Mouse (Mus musculus): Measurements from ENCODE around the gene Ccdc14. TPM values are rescaled to one million over a fixed set of nuclear protein-coding genes. Genes with fewer than 3 reads are reported as not detected.
"Not testable (repeated sequence)": the region's sequence is repeated elsewhere in the genome, so short reads cannot be mapped to it uniquely, and the experiment has no call there.

Ccdc14 gene
- polyA plus RNA-seq, 1 experiment from 2014 or later: 7.0 TPM

DNA sequence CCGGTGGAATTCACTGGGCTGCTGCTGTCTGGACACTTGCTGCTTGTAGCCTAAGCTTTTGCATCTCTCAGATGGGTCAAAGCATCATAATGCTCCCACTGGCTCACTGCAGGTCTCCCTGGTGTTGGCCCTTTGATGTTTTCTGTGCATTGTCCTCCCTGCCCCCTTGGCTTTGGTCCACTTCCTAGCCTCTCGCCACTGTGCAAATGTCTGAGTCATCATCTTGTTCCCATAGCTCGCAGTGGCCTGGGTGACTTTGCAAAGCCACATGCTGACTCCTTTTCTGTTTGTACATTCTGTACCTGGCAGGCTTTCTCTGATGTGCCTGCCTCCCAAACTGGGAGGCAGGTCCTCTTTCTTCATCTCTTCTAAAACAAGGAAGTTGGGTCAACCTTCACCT, 17.6 kb upstream of the Ccdc14 start:
- Histone ChIP-seq H3K4me3 (no peak overlapping the region), H3K27me3 (peaks cover 66% of the 10 kb centered on the region), H3K4me2 (replicated peaks) (no peak overlapping the region), H3K9ac (no peak overlapping the region), H3K4me1 (peaks cover 15% of the 10 kb centered on the region), H3K36me3 (no peaks in the 10 kb centered on the region), H3K9me3 (peaks cover 4% of the 10 kb centered on the region; the same call in 1 of the 2 replicates), H3K27ac (no peak overlapping the region)
- no peak for ATAC-seq (ENCODE audit: low FRiP score, low read depth)
- 72% methylated on average over 3 of the region's 3 CpGs for WGBS

DNA sequence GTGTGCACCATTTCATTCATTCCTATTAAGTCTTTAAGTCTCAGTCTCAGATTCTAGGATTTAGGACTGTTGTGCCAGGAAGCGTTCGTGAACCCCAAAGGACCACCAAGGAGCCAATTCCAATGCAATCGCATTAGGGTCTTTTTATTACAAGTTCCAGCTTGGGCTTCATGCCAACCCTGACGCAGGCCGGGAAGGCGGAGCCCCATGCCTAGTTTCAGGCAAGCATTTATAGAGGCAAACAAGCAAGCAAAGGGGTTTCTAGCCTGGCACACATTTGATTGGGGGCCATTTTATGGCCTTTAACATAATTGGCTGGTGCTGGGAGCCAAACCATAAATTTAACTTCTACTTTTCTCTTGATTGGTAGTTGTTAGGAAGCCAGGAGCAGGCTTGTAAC, 16.1 kb upstream of the Ccdc14 start:
- H3K4me2 ChIP-seq (replicated peaks): no peak overlapping the region
- no peak overlapping the region for H3K27ac ChIP-seq
- H3K9ac ChIP-seq: no peak overlapping the region
- WGBS: 39% methylated on average over 6 of the region's 6 CpGs
- peaks cover 15% of the 10 kb centered on the region for H3K4me1 ChIP-seq
- no peak overlapping the region for H3K4me3 ChIP-seq
- no peaks in the 10 kb centered on the region for H3K36me3 ChIP-seq
- ATAC-seq (ENCODE audit: low FRiP score, low read depth): peak; percentile 64; the same call in 1 of the 2 replicates
- peaks cover 56% of the 10 kb centered on the region for H3K27me3 ChIP-seq
- peaks cover 4% of the 10 kb centered on the region; the same call in 1 of the 2 replicates for H3K9me3 ChIP-seq

DNA sequence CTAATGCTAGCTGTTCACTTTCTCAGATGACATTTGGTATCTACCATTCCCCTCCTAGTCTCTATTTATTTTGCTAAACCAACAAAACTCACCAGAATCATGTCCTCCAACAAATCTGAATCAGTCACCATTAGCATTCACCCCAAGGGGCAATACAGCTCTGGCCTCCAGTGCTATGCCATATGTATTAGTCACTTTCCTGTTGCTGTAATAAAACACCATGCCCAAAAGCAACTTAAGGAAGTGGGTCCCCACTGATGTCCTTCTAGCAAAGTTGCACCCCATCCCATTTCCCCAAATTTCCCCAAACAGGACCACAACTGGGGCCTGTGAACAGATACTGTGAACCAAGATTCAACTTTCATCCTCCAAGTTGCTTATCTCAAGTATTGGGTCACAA, 8.6 kb upstream of the Ccdc14 start:
- Histone ChIP-seq H3K9ac (no peak overlapping the region), H3K27ac (no peak overlapping the region), H3K4me1 (no peaks in the 10 kb centered on the region), H3K36me3 (no peaks in the 10 kb centered on the region), H3K9me3 (no peaks in the 10 kb centered on the region), H3K27me3 (peaks cover 26% of the 10 kb centered on the region), H3K4me2 (replicated peaks) (no peak overlapping the region), H3K4me3 (no peak overlapping the region)
- ATAC-seq (ENCODE audit: low FRiP score, low read depth): no peak

DNA sequence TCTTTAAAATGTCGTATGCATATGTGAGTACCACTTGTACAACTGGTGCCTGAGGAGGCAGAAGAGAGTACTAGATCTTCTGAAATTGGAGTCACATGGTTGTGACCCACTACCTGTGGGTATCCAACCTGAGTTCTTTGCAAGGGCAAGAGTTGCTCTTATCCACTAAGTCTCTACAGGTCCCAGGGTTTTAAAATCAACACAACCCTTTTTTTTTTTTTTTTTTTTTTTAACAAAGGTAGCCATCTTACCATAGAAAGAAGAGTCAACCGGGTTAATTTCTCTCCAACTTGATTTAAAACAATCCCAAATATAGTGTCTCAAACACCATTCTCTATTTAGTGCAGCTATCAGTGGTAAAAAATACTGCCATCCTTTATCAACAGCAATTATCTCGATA, 537 bp upstream of the Ccdc14 start:
- 76% methylated on average over 3 of the region's 3 CpGs for WGBS
- no peak for ATAC-seq (ENCODE audit: low FRiP score, low read depth)

DNA sequence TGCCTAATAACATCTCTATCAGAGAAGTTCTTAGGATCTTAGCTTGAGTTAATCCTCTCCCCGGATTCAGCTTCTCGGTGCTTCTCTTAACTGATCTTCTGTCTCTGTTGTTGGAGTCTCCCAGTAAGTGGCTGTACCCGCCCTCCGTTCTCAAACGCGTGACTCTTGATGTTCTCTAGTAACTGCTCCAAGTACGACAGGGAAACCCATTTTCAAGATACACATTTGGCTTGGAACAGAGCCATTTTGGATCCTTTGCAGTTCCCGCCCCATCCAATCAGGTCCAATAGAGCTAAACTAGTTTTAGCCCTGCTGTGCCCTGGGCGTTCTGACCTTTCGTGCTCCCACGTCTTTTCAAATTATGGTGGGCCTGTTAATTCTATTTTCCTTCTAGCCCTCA, 740 bp downstream of the Ccdc14 start:
- Histone ChIP-seq H3K36me3 (no peaks in the 10 kb centered on the region), H3K9me3 (no peaks in the 10 kb centered on the region), H3K4me2 (replicated peaks) (peak overlapping the region; percentile 81), H3K4me3 (peak overlapping the region; percentile 71), H3K9ac (peak overlapping the region; percentile 77), H3K27ac (peak overlapping the region; percentile 69; the same call in 1 of the 2 replicates), H3K27me3 (no peaks in the 10 kb centered on the region), H3K4me1 (peaks cover 7% of the 10 kb centered on the region)
- ATAC-seq (ENCODE audit: low FRiP score, low read depth): no peak
- WGBS: 11% methylated on average over 11 of the region's 11 CpGs

More for the DNA sequence above, 537 bp upstream of the Ccdc14 start:
- H3K27me3 ChIP-seq: no peaks in the 10 kb centered on the region
- peak overlapping the region; percentile 81; the same call in 1 of the 2 replicates for H3K4me2 ChIP-seq (replicated peaks)
- peak overlapping the region; percentile 71 for H3K4me3 ChIP-seq
- H3K9me3 ChIP-seq: no peaks in the 10 kb centered on the region
- no peaks in the 10 kb centered on the region for H3K36me3 ChIP-seq
- H3K9ac ChIP-seq: no peak overlapping the region
- H3K4me1 ChIP-seq: peaks cover 7% of the 10 kb centered on the region
- H3K27ac ChIP-seq: no peak overlapping the region

DNA sequence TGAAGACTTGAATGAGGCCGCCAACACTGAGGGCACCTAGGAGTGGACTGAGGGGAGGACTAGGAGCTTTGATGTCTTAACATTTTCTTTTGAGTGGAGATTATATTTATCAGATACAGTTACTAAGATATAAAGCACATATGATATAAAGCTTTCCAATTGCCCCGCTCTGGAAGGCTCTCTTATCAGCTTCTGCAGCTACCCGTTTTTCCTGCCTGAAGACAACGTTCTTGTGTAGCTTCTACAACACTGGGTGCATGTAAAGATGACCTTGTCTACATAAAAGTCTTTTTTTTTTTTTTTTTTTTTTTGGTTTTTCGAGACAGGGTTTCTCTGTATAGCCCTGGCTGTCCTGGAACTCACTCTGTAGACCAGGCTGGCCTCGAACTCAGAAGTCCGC, 4.1 kb downstream of the Ccdc14 start:
- Histone ChIP-seq H3K36me3 (peaks cover 15% of the 10 kb centered on the region), H3K27me3 (no peaks in the 10 kb centered on the region), H3K27ac (no peak overlapping the region), H3K4me3 (no peak overlapping the region), H3K4me2 (replicated peaks) (no peak overlapping the region), H3K4me1 (peaks cover 7% of the 10 kb centered on the region), H3K9me3 (no peaks in the 10 kb centered on the region), H3K9ac (no peak overlapping the region)
- ATAC-seq (ENCODE audit: low FRiP score, low read depth): no peak
- WGBS: 94% methylated on average over 6 of the region's 7 CpGs

DNA sequence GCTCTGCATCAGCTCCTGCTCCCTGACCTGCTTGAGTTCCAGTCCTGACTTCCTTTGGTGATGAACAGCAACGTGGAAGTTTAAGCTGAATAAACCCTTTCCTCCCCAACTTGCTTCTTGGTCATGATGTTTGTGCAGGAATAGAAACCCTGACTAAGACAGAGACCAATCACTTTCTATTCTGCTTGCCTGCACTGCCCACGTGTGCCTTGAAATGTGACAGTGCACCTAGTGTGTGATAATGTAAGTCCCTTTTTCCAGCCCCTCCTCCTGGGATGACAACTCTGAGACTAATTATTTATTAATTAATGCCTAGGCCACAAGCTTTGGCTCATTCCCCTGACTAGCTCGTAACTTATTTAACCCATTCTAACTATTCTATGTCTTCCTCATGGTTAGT, 8.3 kb downstream of the Ccdc14 start:
- H3K4me2 ChIP-seq (replicated peaks); H3K4me1 ChIP-seq; H3K27me3 ChIP-seq; H3K27ac ChIP-seq; ATAC-seq (ENCODE audit: low FRiP score, low read depth); H3K4me3 ChIP-seq; H3K9ac ChIP-seq; H3K9me3 ChIP-seq: not testable (repeated sequence)
- peaks cover 15% of the 10 kb centered on the region for H3K36me3 ChIP-seq
- 62% methylated on average over 3 of the region's 3 CpGs for WGBS

DNA sequence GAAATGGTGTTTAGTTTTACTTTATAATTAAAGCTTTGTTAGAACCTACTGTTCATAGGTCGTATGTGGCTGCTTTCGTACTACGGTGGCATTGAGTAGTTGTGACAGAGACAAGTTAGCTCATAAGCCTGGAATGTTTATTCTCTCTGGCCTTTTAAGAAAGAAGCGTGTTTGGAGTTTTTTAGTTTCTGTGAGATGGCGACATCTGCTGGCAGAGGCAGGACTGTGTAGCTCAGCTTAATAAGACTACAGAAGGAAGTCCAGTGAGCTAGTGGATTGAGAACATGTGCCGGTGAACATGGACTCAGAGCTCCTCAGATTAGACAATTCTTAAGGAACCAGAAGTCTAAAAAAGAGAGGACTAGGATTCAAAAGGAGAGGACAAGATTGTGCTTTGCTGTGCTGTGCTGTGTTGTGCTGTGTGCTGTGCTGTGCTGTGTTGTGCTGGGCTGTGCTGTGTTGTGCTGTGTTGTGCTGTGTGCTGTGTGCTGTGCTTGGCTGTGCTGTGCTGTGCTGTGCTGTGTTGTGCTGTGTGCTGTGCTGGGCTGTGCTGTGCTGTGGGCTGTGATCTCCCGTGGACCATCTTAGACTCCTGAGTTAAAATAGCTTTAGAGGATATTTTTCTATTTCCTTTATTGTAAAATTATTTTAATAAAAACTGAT, 9.9 kb downstream of the Ccdc14 start:
- H3K27ac ChIP-seq: no peak overlapping the region
- no peaks in the 10 kb centered on the region for H3K27me3 ChIP-seq
- WGBS: 21% methylated on average over 7 of the region's 7 CpGs
- no peaks in the 10 kb centered on the region; the same call in 1 of the 2 replicates for H3K4me1 ChIP-seq
- H3K36me3 ChIP-seq: peaks cover 16% of the 10 kb centered on the region
- no peak overlapping the region for H3K4me2 ChIP-seq (replicated peaks)
- no peak overlapping the region for H3K4me3 ChIP-seq
- ATAC-seq (ENCODE audit: low FRiP score, low read depth): peak; percentile 77
- H3K9ac ChIP-seq: no peak overlapping the region
- H3K9me3 ChIP-seq: no peaks in the 10 kb centered on the region

DNA sequence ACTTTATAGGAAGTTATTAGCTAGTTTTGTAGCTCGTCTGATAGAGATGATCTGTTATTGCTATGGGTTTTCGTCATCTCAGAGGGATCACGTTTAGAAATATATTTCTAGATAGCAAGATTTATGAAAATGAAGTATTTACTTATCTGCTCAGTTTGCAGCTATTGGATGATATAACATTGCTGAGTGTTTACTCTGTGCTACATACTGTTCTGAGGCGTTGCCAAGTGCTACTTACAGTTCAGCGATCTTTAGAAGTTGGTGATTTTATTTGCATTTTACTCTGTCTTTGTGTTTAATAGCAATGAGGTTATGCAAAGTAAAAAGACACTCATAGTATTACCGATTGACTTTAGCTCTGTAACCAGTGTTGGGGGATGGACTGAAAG, 10.4 kb downstream of the Ccdc14 start:
- Histone ChIP-seq H3K9me3 (no peaks in the 10 kb centered on the region), H3K4me1 (no peaks in the 10 kb centered on the region; the same call in 1 of the 2 replicates), H3K9ac (no peak overlapping the region), H3K4me2 (replicated peaks) (no peak overlapping the region), H3K4me3 (no peak overlapping the region), H3K27ac (no peak overlapping the region), H3K36me3 (peaks cover 21% of the 10 kb centered on the region), H3K27me3 (no peaks in the 10 kb centered on the region)
- no peak for ATAC-seq (ENCODE audit: low FRiP score, low read depth)
- WGBS: 85% methylated on average over 6 of the region's 6 CpGs

DNA sequence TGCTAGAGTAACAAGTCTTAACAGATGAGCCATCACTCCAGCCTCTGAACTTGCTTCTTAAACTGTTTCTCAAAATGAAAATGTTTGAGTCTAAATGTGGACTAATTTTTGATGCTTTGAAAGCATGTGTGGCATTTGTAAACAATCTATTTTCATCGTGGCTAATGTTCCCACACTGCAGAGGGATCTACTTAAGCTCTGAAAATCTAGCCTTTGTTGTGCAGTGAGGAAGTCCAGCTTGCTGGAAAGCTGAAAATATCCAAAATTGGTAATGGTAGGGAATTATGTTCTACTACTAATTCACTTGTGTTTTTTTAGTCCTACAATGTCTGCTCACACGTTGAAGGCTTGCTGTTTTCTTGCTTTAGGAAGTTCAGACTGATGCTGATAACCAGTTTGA, 15.6 kb downstream of the Ccdc14 start:
- Histone ChIP-seq H3K9ac (no peak overlapping the region), H3K27ac (no peak overlapping the region), H3K4me3 (no peak overlapping the region), H3K36me3 (peaks cover 31% of the 10 kb centered on the region), H3K4me2 (replicated peaks) (no peak overlapping the region), H3K27me3 (no peaks in the 10 kb centered on the region), H3K9me3 (no peaks in the 10 kb centered on the region), H3K4me1 (no peaks in the 10 kb centered on the region)
- 82% methylated on average over 2 of the region's 2 CpGs for WGBS
- no peak for ATAC-seq (ENCODE audit: low FRiP score, low read depth)

DNA sequence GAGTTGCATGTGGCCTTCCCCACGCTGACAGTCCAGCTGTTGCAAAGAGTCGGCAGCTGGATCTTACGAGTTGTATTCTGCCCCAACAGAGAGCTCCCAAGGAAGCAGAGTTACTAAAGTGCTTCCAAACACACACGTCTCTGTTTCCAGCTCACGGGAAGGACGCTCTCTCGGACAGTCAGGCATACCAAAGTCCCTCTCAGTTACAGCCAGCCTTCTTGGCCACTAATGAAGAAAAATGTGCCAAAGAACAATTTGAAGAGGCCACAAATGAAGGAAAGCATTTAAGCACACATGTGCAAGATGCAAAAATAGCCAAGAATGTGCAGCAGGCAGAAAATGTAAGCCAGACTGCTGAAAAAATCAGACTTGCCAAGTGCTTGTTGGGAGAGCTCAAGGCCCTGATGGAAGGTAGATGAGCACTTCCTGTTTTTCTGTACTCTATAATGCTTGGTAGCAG, 16.1 kb downstream of the Ccdc14 start:
- Histone ChIP-seq H3K4me3 (no peak overlapping the region), H3K27ac (no peak overlapping the region), H3K36me3 (peaks cover 31% of the 10 kb centered on the region), H3K4me1 (no peaks in the 10 kb centered on the region), H3K9me3 (no peaks in the 10 kb centered on the region), H3K9ac (no peak overlapping the region), H3K4me2 (replicated peaks) (no peak overlapping the region), H3K27me3 (no peaks in the 10 kb centered on the region)
- ATAC-seq (ENCODE audit: low FRiP score, low read depth): no peak
- 79% methylated on average over 7 of the region's 7 CpGs for WGBS

DNA sequence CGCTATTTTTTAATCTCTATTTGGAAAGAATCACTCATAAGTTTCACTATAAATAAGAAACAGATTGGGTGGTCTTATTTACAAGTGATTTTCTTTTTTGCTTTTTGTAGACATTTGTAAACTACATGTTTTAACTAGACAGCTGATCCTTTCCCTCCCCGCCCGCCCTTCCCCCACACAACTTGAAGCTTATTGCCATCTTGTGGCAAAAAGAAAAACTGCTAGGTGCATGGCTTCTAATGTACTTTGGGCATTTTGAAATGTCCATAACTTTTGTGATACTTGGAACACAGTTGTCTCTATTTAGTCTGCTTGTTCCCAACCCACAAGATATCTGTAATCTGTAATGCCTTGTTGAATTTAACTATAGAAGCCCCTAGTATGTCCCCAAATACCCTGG, 21.1 kb downstream of the Ccdc14 start:
- no peaks in the 10 kb centered on the region for H3K4me1 ChIP-seq
- no peaks in the 10 kb centered on the region for H3K27me3 ChIP-seq
- H3K36me3 ChIP-seq: peaks cover 25% of the 10 kb centered on the region
- no peak overlapping the region for H3K4me2 ChIP-seq (replicated peaks)
- H3K9ac ChIP-seq: no peak overlapping the region
- 77% methylated on average over 3 of the region's 3 CpGs for WGBS
- H3K4me3 ChIP-seq: no peak overlapping the region
- no peak overlapping the region for H3K27ac ChIP-seq
- no peaks in the 10 kb centered on the region for H3K9me3 ChIP-seq
- no peak for ATAC-seq (ENCODE audit: low FRiP score, low read depth)

DNA sequence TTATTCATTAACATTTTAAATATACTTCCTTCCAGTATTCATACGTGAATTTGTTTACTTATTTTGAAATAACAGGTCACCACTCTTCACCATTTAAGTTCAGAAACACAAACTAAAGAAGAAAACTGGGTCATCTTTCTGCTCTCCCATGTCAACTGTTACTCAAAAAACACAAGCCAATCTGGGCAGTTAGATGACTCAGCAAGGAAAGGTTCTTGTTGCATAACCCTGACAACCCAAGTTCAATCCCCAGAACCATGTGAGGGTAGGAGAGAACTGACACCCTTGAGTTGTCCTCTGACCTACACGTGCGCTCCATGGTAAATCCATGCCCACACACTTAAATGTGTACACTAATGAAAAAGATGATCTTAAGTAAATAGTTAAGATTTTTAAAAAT, 34.7 kb downstream of the Ccdc14 start:
- Histone ChIP-seq H3K4me1 (no peaks in the 10 kb centered on the region), H3K36me3 (peaks cover 37% of the 10 kb centered on the region), H3K9me3 (peaks cover 7% of the 10 kb centered on the region), H3K4me3 (no peak overlapping the region), H3K9ac (no peak overlapping the region), H3K4me2 (replicated peaks) (no peak overlapping the region), H3K27me3 (no peaks in the 10 kb centered on the region), H3K27ac (no peak overlapping the region)
- no peak for ATAC-seq (ENCODE audit: low FRiP score, low read depth)
- WGBS: 95% methylated on average over 3 of the region's 3 CpGs

Measured in limb, embryonic 13.5 days (tissue).